Mouse (Mus musculus) large intestine, adult 2 months (tissue): ENCODE measurements at regions not wholly inside any gene's neighbourhood (a gene's known extent, or its start where the extent isn't known, plus 50 kb on each side); places are given as distances from the start of the nearest gene placed in this dataset.

Source experiments
- DNase-seq: peaks from one replicate; pipeline ENCODE4 v3.0.0-alpha.2; 2012; ENCODE audit warnings: low read depth, low spot score
- WGBS: fragments of 180-500 bp; shearing (Covaris S2); methylation state at CpG from one replicate; pipeline ENCODE4 v1.1.7; 2018; 5-methylcytosine and 5-hydroxymethylcytosine counted together

DNA sequence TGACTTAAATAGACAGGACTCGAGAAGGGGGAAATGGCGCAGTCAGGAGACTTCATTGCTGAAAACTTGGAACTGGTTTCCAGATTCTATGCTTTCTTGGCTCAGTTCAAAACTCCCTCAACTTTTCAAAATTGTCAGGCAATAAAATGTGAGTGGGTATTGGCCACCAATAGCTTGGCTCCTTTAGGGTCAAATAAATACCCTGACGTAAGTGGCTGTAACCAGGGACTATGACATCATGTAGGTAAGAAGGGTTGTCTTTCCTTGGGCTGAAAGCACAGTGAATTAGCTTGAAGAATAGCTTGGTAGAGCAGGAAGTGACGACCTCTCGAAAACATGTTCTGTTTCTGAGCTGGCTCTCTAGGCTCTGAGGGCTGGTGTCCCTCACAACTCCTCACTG is 127.6 kb upstream of the Sall1 start:
- DNase-seq = no peak
- 73% methylated on average over 5 of the region's 5 CpGs for WGBS

DNA sequence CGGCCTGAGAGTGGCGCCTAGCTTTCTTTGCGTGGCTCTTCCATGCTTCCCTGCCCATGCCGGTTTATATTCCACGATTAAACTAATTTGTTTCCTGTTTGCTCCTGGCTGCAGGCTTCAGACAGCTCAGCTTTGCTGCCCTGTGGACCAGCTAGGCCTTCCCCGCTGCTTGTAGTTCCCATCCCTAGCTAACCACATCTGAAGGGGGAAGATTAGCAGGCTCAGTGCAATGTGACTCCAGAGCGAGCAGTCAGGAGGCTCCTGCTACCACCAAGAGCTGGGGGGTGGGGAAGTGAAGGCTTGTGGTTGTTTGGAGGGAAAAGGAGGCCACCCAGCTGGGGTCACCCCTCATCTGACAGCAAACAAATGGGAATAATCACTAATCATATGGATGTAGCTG is 125.5 kb upstream of the Sall1 start:
- DNase-seq = no peak
- 59% methylated on average over 7 of the region's 7 CpGs for WGBS

DNA sequence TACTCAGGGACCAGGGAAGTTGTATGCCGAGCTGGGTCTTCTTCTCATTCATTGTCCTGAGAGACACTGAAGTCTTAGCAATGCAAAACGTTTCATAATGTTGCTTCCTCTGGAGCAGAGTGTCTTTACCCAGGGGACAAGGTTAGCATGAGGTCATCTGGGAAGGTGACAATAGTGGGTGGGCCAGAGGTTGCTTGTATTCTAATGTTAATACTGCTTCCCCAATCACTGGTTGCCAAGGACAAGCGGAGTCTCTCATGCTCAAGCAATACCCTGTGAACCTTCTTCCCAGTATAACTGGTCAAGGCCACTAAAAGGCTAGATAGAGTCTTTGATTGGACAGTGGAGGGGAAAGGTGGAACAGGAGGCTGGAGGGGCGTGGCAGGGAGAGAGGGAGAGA is 123.1 kb upstream of the Sall1 start:
- no peak for DNase-seq
- WGBS = 59% methylated on average over 4 of the region's 4 CpGs

DNA sequence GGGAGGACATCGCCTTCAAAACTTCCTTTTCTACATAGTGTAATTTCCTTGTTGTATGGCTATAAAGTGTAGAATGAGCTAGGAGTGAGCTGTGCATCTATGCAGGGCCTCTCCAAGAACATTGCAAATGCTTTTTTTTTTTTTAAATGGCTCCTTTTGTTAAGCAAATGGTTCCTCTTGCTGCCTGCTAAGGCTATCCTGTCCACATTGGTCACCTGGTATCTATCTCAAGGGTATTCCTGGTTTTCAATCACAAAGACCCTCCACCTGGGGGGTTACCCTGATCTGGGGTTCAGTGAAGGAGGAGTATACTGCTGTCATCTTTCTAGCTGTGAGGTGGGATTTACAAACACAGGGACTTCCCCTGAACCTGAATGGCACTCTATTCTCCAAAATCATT is 112.9 kb upstream of the Sall1 start:
- DNase-seq = no peak
- 68% methylated on average over 1 of the region's 1 CpGs for WGBS

GRCm38 (mm10) chr8:89153605-89154004 is 109.6 kb upstream of the Sall1 start:
- DNase-seq = no peak
- WGBS = 36% methylated on average over 3 of the region's 3 CpGs

GRCm38 (mm10) chr8:89152867-89153595 is 109.1 kb upstream of the Sall1 start:
- WGBS = 58% methylated on average over 17 of the region's 17 CpGs

GRCm38 (mm10) chr8:89152331-89152730 is 108.4 kb upstream of the Sall1 start:
- WGBS = 61% methylated on average over 8 of the region's 8 CpGs
- DNase-seq = no peak

More at GRCm38 (mm10) chr8:89152867-89153595, 109.1 kb upstream of the Sall1 start:
- DNase-seq = no peak

DNA sequence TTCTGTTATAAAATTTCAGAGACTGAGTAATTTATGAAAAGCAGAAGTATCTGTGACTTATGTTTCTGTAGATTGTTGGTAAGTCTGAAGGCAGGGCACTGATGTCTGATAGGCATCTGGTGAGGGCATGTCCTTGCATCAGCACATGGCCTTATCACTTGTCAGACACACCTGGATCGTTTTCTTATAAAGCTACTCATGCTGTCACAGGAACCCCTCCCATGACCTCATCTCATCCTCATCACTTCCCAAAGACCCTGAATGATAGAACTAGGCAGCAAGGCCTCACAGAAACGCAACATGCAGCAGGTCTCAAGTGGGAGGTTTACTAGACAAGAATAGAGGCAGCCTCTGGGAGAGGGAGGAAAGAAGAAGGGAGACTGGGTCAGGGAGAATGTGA is 107.0 kb upstream of the Sall1 start:
- no peak for DNase-seq
- 65% methylated on average over 2 of the region's 2 CpGs for WGBS

- 59% methylated on average over 8 of the region's 8 CpGs for whole genome bisulfite sequencing
- no peak for DNase-seq
Observed at GRCm38 (mm10) chr8:89141529-89142235, 97.7 kb upstream of the Sall1 start.

DNA sequence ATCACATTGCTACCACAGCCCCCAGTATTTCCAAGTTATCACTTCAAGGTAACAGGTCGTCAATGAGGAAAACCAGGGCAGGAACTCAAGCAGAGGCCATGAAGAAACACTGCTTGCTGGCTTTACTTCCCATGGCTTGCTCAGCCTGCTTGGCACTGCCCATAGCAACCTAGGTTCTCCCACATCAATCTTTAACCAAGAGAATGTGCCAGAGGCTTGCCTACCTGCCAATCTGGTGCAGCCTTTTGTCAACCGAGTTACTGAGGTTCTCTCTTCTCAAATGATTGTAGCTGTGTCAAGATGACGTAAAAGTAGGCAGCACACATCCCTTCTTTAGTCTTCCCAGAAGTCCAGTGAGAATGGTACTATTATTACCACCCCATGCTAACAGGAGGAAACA is 95.9 kb upstream of the Sall1 start:
- 44% methylated on average over 3 of the region's 3 CpGs for WGBS

GRCm38 (mm10) chr8:89138416-89139125 is 94.6 kb upstream of the Sall1 start:
- DNase-seq = no peak
- WGBS = 71% methylated on average over 8 of the region's 8 CpGs

More for the DNA sequence above, 95.9 kb upstream of the Sall1 start:
- DNase-seq = no peak

DNA sequence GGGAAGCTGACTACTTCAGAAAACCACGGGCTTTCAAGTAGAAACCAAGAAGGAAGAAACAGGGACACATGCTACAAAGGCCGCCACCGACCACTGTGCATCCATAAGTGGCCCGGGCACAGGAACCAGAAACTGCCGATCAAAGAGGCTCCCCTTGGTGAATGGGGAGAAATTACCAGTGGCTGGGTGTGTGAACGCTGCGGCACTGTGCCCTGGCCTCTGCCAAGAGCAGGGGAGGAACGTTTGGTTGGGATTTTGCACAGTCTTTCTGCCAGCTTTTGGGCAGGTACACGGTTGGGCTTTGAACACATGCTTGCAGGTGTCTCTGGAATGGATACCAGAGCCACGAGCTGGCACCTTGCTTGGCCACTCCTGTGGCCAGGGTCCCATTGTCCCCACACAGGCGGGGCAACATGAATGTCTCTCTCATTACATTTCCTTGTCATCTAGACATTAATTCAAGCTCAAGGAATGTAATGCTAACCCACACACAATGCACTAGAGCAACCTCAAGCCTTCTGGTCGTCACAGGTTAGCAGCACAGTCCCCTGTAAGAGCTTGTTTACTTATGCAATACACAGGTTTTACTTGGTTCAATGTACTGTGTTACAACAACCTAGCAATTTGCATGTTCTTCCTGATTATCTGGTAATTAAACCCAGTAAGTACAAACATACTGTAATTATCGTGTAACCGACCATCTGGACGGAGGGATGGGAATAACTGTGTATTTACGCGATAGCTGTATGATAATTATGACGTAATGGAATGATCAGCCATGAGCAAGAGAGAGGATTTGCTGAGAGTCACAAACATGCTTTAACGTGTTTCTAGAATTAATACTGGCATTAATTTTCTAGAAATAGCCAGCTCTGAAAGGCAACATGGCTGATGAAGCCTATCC is 90.9 kb upstream of the Sall1 start:
- 72% methylated on average over 19 of the region's 19 CpGs for WGBS

GRCm38 (mm10) chr8:89134058-89134457 is 90.1 kb upstream of the Sall1 start:
- WGBS = 40% methylated on average over 5 of the region's 5 CpGs
- DNase-seq = no peak

More for the DNA sequence above, 90.9 kb upstream of the Sall1 start:
- no peak for DNase-seq

DNA sequence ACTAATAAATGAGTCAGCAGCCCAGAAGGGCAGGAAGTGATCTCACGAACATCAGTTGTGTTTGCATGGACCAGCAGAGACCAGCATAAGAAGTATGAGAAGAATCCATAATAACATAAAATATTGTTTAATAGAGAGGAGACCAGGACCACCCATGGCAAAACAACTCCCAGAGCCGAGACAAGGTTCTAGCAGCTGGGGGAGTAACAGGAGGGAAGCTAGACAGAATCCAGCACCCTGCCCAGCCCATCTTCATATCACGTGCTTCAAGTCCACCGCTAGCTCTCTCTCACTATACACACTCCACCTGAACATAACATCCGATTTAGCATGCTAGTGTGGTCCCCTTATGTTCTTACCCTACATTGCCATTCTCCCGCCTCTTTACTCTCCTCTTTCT is 77.1 kb upstream of the Sall1 start:
- no peak for DNase-seq
- 61% methylated on average over 6 of the region's 6 CpGs for WGBS

DNA sequence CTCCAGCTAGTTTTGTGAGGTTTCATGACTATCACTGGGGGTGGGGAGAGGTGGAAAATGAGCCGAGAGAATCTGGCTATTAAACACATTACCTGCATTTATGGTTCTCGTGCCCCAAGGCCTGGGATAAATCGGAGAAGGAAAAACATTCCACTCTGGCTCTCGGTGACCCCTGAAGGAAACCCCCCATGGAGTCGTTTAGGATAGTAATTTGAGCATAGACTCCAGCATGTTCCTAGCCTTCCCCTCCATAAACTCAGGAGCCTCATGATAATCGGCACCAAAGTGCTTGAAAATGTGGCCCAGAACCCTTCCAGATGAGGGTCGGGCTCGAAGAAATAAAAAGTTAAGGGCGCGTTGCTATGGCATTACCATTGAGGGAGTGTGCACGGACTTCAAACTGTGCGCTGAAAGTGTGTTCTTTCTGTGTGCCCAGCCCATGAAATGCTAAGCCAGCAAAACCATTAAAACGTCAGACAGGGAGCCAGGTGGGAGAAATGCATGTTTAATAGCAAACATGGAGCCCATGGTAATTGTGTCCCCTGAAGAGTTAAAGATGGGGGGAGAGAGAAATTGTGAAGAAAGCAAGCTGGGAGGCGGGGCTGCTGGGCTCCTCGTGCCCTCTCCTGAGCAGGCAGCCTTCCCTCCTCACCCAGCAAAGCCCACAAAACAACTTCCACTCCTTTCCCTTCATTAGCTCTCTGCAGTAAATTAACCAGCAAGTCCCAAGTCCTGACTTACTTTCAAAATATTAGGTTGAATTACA is 64.1 kb upstream of the Sall1 start:
- no peak for DNase-seq
- 33% methylated on average over 15 of the region's 15 CpGs for WGBS

- WGBS = 82% methylated on average over 4 of the region's 4 CpGs
- DNase-seq = no peak
Observed at GRCm38 (mm10) chr8:89106346-89106745, 62.4 kb upstream of the Sall1 start.

GRCm38 (mm10) chr8:89097396-89097795 is 53.4 kb upstream of the Sall1 start:
- DNase-seq = no peak
- WGBS = 64% methylated on average over 4 of the region's 4 CpGs
